Mouse (Mus musculus) retina, embryonic 14.5 days (tissue): ENCODE data around the gene Gtsf1.

ENCODE experiments used
- DNase-seq: peaks from one replicate; pipeline ENCODE4 v3.0.0-alpha.2; 2015; ENCODE audit warnings: low spot score

Gene Gtsf1

DNA sequence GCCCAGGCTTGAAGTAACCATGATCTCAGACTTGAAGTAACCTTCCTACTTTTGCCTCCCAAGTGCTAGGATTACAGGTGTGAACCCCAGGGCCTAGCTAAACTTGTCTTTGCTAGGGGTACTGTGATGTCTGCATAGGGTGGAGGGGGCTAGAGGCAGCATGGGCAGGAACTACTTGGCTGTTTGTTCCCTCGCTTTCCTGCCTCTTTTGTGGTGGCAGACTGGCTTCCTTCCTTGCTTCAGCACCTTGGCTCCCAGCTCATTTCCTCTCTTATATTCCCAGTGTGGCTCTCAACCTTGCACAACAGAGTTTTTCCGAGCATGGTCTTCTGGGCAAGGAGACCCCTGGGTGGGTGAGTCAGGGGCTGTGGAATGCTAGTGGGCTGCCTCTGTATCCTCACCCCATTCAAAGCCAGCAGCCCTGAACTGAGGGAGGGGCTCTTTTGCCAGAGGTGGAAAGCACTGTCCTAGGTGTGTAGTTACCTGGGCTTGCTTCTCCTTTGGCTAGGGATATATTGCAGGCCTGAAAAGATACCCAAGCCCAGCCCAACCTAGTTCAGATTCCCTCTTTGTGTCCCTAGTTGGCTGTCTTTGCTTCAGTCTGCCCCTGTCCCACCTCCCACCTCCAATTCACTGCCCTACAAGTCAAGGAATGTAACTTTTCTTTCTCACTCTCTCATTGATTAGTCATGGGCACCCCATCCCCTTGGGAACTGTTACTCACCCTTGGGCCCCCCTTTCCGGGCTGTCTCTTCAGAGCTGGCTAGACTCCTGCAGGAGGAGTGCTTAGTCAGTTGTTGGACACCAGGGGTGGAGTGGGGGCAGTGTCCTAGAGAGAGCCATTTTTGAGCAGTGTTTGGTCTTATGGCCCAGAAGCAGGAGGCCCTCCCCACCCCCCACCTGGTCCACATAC lies 52.3 kb downstream of the Gtsf1 start:
- no peak for DNase-seq

DNA sequence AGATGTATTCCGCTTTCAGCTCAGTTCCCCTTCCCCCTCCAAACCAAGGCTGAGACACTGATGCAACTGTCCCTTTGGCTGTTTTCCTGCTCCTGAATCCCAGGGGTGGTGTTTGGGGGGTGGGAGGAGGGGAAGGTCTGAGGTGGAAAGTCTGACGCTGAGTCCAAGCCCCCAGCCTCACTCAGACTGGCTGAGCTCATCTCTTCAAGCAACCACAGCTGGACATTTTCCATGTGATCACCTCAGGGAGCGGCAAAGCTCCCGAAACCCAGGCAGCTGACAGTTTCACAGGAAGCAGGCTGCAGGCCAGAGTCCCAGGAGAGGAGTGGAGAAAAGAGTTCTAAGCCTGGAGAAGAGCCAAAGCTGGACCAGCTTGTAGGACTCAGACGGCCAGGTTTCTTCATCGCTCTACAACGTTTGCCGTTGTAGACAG lies 53.4 kb downstream of the Gtsf1 start:
- peak; percentile 19 for DNase-seq

- DNase-seq = no peak
These were observed 55.0 kb downstream of the Gtsf1 start for GRCm38 (mm10) chr15:103375112-103375800.

DNA sequence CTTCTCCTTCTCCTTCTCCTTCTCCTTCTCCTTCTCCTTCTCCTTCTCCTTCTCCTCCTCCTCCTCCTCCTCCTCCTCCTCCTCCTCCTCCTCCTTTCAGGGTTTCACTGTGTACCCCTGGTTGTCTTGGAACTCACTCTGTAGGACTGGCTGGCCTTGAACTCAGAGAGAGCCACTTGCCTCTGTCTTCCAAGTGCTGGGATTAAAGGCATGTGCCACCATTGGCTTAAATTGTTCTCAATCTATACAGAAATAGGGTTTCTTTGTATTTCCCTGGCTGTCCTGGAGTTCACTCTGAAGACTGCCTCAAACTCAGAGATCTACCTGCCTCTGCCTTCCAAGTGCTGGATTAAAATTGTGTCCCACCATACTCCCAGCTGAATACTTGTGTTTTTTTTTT lies 57.8 kb downstream of the Gtsf1 start:
- DNase-seq = no peak

- no peak for DNase-seq
These were observed 58.5 kb downstream of the Gtsf1 start for GRCm38 (mm10) chr15:103371741-103372140.

DNA sequence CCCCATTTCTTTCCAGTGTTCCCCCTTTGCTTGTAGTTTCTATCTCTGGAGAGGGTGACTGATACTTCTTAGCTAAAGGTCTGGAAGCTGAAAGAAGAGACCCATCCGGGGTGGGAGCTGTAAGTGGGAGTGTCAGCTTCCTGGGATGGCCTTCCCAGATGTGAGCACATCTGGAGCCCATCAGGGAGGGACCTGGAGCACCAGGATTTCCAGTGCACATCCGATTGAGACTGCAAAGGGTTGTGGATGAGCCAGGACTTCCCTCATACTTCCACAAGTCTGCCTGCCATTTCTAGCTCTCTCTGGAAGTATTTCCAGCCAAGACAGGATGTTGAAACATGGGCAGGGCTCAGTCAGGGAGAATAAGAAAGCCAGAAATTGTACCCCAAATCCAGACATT lies 59.1 kb downstream of the Gtsf1 start:
- DNase-seq = no peak

- DNase-seq = no peak
These were observed 59.8 kb downstream of the Gtsf1 start for GRCm38 (mm10) chr15:103370462-103370861.

GRCm38 (mm10) chr15:103369123-103369522 lies 61.1 kb downstream of the Gtsf1 start:
- no peak for DNase-seq

GRCm38 (mm10) chr15:103368179-103368940 lies 61.9 kb downstream of the Gtsf1 start:
- DNase-seq = no peak

GRCm38 (mm10) chr15:103366376-103367149 lies 63.7 kb downstream of the Gtsf1 start, which contains the start of gene Itga5:
Gene Itga5, minus strand, starts transcription at chr15:103366763.
- peak; percentile 46 for DNase-seq

DNA sequence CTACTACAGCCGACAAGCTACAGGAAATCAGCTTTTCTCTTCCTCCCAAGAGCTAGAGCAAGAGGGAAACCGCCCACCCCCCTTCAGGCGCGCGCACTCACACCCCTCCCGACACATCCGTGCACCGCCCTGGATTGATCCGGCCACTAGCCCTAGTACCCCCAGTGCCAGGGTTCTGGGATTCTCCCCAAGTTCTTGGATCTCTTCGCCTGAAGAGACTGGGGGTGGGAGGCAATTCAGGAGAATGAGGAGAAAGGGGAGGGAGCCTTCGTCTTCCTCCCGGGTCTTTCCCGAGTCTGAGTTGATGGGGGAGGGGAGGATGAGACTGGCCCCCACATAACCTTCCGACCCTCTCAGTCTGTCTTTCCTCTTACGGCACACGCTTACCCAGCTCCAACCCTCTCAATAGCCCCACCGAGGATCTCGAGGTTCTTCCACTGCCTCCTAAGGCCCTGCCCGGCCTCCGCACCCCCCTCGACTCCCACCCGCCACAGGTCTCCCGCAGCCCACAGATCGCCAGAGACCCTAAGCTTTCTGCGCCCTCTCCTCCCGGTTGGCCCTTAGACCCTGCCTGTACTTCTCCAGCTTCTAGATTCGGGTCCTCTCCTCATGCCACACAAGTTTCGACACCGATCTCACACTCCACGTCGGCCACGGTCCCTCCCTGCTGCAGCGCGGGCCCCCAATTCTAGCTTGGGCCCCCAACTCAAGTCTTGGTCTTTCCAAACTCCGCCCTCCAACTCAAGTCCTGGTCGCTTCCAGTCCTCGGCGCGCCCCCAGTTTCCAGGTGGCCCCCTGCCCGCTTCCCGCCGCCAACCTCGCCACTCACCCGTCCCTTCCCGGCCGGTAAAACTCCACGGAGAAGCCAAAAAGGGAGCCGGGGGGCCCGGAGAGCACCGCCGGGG lies 64.5 kb downstream of the Gtsf1 start:
- peak; percentile 51 for DNase-seq

GRCm38 (mm10) chr15:103364761-103365160 lies 65.5 kb downstream of the Gtsf1 start:
- DNase-seq = no peak

- no peak for DNase-seq
These were observed 66.5 kb downstream of the Gtsf1 start for GRCm38 (mm10) chr15:103363809-103364208.

DNA sequence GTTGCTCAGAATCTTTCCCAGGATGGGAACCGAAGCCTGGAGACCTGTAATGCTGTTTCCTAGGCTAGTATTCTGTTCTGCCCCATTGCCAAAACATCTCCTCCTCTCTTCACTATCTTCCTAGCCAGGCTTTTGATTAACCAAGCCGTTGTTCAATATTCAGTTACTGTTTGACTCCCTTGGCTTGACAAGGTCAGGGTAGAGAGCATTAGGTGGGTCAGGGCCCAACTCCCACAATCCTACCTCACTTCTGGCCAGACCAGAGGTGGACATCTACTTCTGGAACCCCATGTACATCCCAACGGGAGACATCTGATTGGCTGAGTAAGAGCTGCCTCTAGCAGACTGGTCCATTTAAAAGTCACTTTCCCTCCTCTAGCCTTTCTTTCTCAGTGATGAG lies 67.3 kb downstream of the Gtsf1 start:
- DNase-seq = no peak

- no peak for DNase-seq
These were observed 67.9 kb downstream of the Gtsf1 start for GRCm38 (mm10) chr15:103362333-103362732.

GRCm38 (mm10) chr15:103361269-103361668 lies 69.0 kb downstream of the Gtsf1 start:
- no peak for DNase-seq

GRCm38 (mm10) chr15:103359869-103360602 lies 70.2 kb downstream of the Gtsf1 start:
- DNase-seq = no peak

DNA sequence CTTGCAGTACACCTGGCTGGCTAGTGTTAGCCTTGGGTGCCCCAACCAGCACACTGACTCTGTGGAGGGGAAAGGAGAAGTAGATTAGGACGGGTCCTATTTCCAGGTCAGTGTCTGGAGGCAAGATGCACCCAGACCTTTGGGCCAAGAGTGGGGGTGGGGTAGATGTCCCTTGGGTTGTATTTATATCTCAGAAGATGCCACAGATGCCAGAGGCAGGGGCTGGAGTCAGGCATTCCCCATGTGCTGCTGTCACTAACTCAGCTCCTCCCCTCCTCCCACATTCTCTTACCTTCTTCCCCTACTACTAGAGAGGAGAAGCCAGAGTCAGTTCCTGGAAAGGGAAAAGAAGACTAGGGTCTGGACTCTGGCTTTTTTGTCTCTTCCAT lies 71.2 kb downstream of the Gtsf1 start:
- no peak for DNase-seq

GRCm38 (mm10) chr15:103358278-103359121 lies 71.8 kb downstream of the Gtsf1 start:
- DNase-seq = no peak
